Mouse (Mus musculus) hindbrain, postnatal 0 days (tissue): ENCODE results near the gene Cep95. TPM values are rescaled to one million over a fixed set of nuclear protein-coding genes. Genes with fewer than 3 reads are reported as not detected.
"Not testable (repeated sequence)": the region's sequence is repeated elsewhere in the genome, so short reads cannot be mapped to it uniquely, and the experiment has no call there.

Experiments used
- ATAC-seq: fragments of 200-750 bp; cut with Nextera tagmentation; 2 replicates; pipeline ENCODE4 v1.8.0; 2017; ENCODE audit warnings: mild to moderate bottlenecking, moderate TSS enrichment, moderate library complexity
- DNase-seq: peaks from one replicate; pipeline ENCODE4 v3.0.0-alpha.2; 2015; ENCODE audit warnings: low spot score
- H3K27ac ChIP-seq: fragments of 300-500 bp; sonication (generic); 2 replicates; pipeline ENCODE4 v1.5.1; 2014; ENCODE audit warnings: mild to moderate bottlenecking
- H3K27me3 ChIP-seq: fragments of 300-500 bp; sonication (generic); 2 replicates; pipeline ENCODE4 v1.6.1; 2014; ENCODE audit warnings: low read length, mixed read lengths; ENCODE audit not compliant: insufficient read depth
- H3K36me3 ChIP-seq: fragments of 300-500 bp; sonication (generic); 2 replicates; pipeline ENCODE4 v1.6.1; 2014; ENCODE audit warnings: low read length, mixed read lengths; ENCODE audit not compliant: insufficient read depth
- H3K4me1 ChIP-seq: fragments of 300-500 bp; sonication (generic); 2 replicates; pipeline ENCODE4 v1.6.1; 2014; ENCODE audit warnings: antibody characterized with exemption, low read length, mixed read lengths; ENCODE audit not compliant: insufficient read depth
- H3K4me2 ChIP-seq: fragments of 300-500 bp; sonication (generic); 2 replicates; pipeline ENCODE4 v1.6.1; 2014; ENCODE audit warnings: low read depth, mild to moderate bottlenecking, low read length, moderate library complexity, mixed read lengths
- H3K4me3 ChIP-seq: fragments of 300-500 bp; sonication (generic); 2 replicates; pipeline ENCODE4 v1.5.1; 2014; ENCODE audit warnings: low read length
- H3K9ac ChIP-seq: fragments of 300-500 bp; sonication (generic); replicated peaks from 2 replicates; pipeline ENCODE4 v1.6.1; 2014; ENCODE audit warnings: mild to moderate bottlenecking, low read length, moderate library complexity, mixed read lengths
- H3K9me3 ChIP-seq: fragments of 300-500 bp; sonication (generic); 2 replicates; pipeline ENCODE4 v1.6.1; 2016; ENCODE audit warnings: low read length, mixed read lengths
- CTCF ChIP-seq: IDR thresholded peaks from 2 replicates; pipeline ENCODE4 v1.5.1; 2016; ENCODE audit warnings: antibody characterized with exemption, control low read depth, low read depth
- WGBS: fragments of 180-500 bp; shearing (Covaris S2); extraction: QIAGEN DNeasy Blood & Tissue Kit; methylation state at CpG from one replicate; pipeline ENCODE4 v1.1.7; 2014; 5-methylcytosine and 5-hydroxymethylcytosine counted together
- polyA plus RNA-seq: library from polyadenylated mRNA; unstranded; fragments of >200 nt; fragmentation: Nextera tagmentation; extraction: Ambion mirVana; gene quantifications from 2 replicates; pipeline ENCODE4 v1.2.1, GENCODE M21; 2015
- total RNA-seq: library from RNA; depleted of rRNA; stranded (reverse); fragments of >200 nt; gene quantifications from 2 replicates; pipeline ENCODE4 v1.2.3, GENCODE M21; 2014; rRNA removed

Cep95 gene
- 2.6 and 9.0 TPM in 2 replicates for total RNA-seq
- polyA plus RNA-seq = 7.2 and 8.7 TPM in 2 replicates

GRCm38 (mm10) chr11:106788775-106789459, at the start of gene Cep95, which contains the start of gene Ddx5:
TSS of gene Cep95 (plus strand) at chr11:106789252.
TSS of gene Ddx5 (minus strand) at chr11:106789185.
- DNase-seq = peak; percentile 98
- Histone ChIP-seq H3K27ac (peak within 1 kb of the TSS; percentile 99), H3K9me3 (no peaks in the 10 kb centered on the region), H3K4me2 (peak within 1 kb of the TSS; percentile 71), H3K4me3 (peak within 1 kb of the TSS; percentile 95), H3K36me3 (peaks cover 13% of the 10 kb centered on the region), H3K27me3 (no peaks in the 10 kb centered on the region), H3K9ac (peak within 1 kb of the TSS; percentile 98), H3K4me1 (peaks cover 10% of the 10 kb centered on the region; the same call in 1 of the 2 replicates)
- peak; percentile 93 for ATAC-seq
- peak; percentile 60 for TF ChIP-seq CTCF
- WGBS = under 1% methylated on average over 58 of the region's 58 CpGs

DNA sequence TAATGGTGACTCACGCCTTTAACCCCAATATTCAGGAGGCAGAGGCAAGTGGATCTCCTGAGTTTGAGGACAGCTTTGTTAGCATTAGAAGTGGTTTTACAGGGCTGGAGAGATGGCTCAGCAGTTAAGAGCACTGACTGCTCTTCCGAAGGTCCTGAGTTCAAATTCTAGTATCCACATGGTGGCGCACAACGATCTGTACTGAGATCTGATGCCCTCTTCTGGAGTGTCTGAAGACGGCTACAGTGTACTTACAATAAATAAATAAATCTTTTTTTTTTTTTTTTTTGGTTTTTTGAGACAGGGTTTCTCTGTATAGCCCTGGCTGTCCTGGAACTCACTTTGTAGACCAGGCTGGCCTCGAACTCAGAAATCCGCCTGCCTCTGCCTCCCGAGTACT, 48.3 kb upstream of the Cep95 start:
- not testable (repeated sequence) for H3K36me3 ChIP-seq, H3K4me2 ChIP-seq, H3K27me3 ChIP-seq, DNase-seq, H3K9me3 ChIP-seq, H3K4me3 ChIP-seq, H3K9ac ChIP-seq, H3K27ac ChIP-seq, ATAC-seq
- WGBS = 92% methylated on average over 8 of the region's 8 CpGs
- H3K4me1 ChIP-seq = peaks cover 11% of the 10 kb centered on the region; the same call in 1 of the 2 replicates

GRCm38 (mm10) chr11:106741232-106741631, 47.8 kb upstream of the Cep95 start:
- H3K36me3 ChIP-seq = no peaks in the 10 kb centered on the region
- no peaks in the 10 kb centered on the region for H3K27me3 ChIP-seq
- TF ChIP-seq CTCF = no peak
- no peak overlapping the region for H3K9ac ChIP-seq
- H3K4me3 ChIP-seq = no peak overlapping the region
- no peaks in the 10 kb centered on the region for H3K9me3 ChIP-seq
- no peak overlapping the region for H3K27ac ChIP-seq
- ATAC-seq (peak; percentile 45; the same call in 1 of the 2 replicates), DNase-seq (peak; percentile 72)
- no peak overlapping the region for H3K4me2 ChIP-seq
- 18% methylated on average over 6 of the region's 6 CpGs for WGBS
- peaks cover 11% of the 10 kb centered on the region; the same call in 1 of the 2 replicates for H3K4me1 ChIP-seq

DNA sequence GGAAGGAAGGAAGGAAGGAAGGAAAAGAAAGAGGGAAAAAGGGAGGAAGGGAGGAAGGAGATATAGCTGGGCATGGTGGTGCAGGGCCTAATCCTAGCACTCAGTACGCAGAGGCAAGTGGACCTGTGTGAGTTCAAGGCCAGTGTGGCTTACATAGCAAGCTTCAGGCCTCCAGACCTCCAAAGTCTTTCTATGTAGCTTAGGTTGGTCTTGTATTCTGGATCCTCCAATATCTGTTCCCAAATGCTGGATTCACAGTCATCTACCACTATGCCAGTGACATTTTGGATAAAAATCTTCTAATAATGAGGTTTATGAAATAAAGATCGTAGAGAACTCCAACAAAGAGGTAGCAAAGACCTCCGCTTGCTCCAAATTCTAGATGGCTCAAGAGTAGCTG, 47.2 kb upstream of the Cep95 start:
- WGBS = 92% methylated on average over 3 of the region's 3 CpGs
- no peak for ATAC-seq

DNA sequence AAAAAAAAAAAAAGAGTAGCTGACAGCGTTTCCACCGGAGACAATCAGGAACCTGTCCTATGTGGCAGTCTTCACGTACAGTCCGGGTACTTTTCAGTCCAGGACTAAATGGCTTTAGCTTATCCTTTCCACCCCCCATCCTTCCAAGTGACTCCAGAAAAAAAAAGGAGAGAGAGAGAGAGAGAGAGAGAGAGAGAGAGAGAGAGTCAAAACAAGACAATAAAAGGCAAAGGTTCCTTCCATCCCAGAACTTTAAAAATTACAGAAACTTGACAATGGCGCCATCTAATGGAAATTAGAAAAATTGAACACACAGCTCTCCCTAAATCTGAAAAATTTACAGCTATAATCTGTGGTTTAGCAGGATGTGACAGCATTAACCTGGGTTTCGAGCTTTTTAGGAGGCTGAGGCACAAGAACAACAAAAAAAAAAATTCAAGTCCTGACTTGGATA, 46.6 kb upstream of the Cep95 start:
- TF ChIP-seq CTCF = peak; percentile 71
- Histone ChIP-seq H3K9ac (no peak overlapping the region), H3K27ac (no peak overlapping the region)

More for the DNA sequence above, 47.2 kb upstream of the Cep95 start:
- Histone ChIP-seq H3K4me2 (no peak overlapping the region), H3K27ac (no peak overlapping the region), H3K9me3 (no peaks in the 10 kb centered on the region), H3K36me3 (no peaks in the 10 kb centered on the region), H3K27me3 (no peaks in the 10 kb centered on the region), H3K4me1 (peaks cover 7% of the 10 kb centered on the region; the same call in 1 of the 2 replicates), H3K9ac (no peak overlapping the region), H3K4me3 (no peak overlapping the region)
- no peak for DNase-seq
- no peak for TF ChIP-seq CTCF

GRCm38 (mm10) chr11:106744949-106745348, 44.1 kb upstream of the Cep95 start:
- Histone ChIP-seq H3K36me3 (no peaks in the 10 kb centered on the region), H3K9ac (no peak overlapping the region), H3K27ac (no peak overlapping the region), H3K4me3 (no peak overlapping the region), H3K27me3 (no peaks in the 10 kb centered on the region), H3K9me3 (0 out of 2 replicates have a peak, but pooled peaks cover 4% of the 10 kb centered on the region), H3K4me2 (no peak overlapping the region), H3K4me1 (no peaks in the 10 kb centered on the region)
- DNase-seq (no peak), ATAC-seq (no peak)
- TF ChIP-seq CTCF = peak; percentile 37
- 92% methylated on average over 5 of the region's 5 CpGs for WGBS

More for the DNA sequence above, 46.6 kb upstream of the Cep95 start:
- no peak overlapping the region for H3K4me3 ChIP-seq
- WGBS = 32% methylated on average over 6 of the region's 6 CpGs
- no peaks in the 10 kb centered on the region for H3K27me3 ChIP-seq
- H3K4me2 ChIP-seq = no peak overlapping the region
- H3K9me3 ChIP-seq = 0 out of 2 replicates have a peak, but pooled peaks cover 4% of the 10 kb centered on the region
- DNase-seq = peak; percentile 77
- H3K36me3 ChIP-seq = no peaks in the 10 kb centered on the region
- no peak for ATAC-seq
- peaks cover under 1% of the 10 kb centered on the region; the same call in 1 of the 2 replicates for H3K4me1 ChIP-seq

DNA sequence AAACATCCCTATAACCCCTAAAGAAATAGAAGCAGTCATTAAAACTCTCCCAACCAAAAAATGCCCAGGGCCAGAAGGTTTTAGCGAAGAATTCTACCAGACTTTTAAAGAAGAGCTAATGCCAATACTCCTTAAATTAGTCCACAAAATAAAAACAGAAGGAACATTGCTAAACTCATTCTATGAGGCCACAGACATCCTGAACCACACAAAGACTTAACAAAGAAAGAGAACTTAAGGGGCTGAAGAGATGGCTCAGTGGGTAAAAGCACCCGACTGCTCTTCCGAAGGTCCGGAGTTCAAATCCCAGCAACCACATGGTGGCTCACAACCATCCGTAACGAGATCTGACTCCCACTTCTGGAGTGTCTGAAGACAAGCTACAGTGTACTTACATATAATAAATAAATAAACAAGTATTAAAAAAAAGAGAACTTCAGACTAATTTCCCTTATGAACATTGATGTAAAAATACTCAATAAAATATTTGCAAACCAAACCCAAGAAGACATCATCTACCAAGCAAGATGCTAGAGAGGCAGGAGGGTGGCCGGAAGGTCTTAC, 39.4 kb upstream of the Cep95 start:
- not testable (repeated sequence) for H3K27me3 ChIP-seq, H3K27ac ChIP-seq, ATAC-seq, DNase-seq, H3K4me3 ChIP-seq, H3K4me2 ChIP-seq, H3K9me3 ChIP-seq, H3K4me1 ChIP-seq, H3K9ac ChIP-seq, H3K36me3 ChIP-seq
- 94% methylated on average over 7 of the region's 7 CpGs for WGBS
